Mouse (Mus musculus) lung, adult 2 months (tissue): ENCODE data around the gene Mfap3l. TPM values are rescaled to one million over a fixed set of nuclear protein-coding genes. Genes with fewer than 3 reads are reported as not detected.

Experiments used
- DNase-seq: peaks from one replicate; pipeline ENCODE4 v3.0.0; 2022
- H3K4me1 ChIP-seq: fragments of 200-500 bp; 2 replicates; pipeline ENCODE4 v1.6.1; 2011; ENCODE audit warnings: low read length; ENCODE audit not compliant: control insufficient read depth, insufficient read depth
- H3K4me3 ChIP-seq: fragments of 200-500 bp; replicated peaks from 2 replicates; pipeline ENCODE3; 2011; ENCODE audit warnings: low read depth, mild to moderate bottlenecking, control low read depth, low read length; ENCODE audit errors: extremely low read depth
- CTCF ChIP-seq: fragments of 200-500 bp; IDR thresholded peaks from 2 replicates; pipeline ENCODE4 v1.5.1; 2011; ENCODE audit warnings: mild to moderate bottlenecking, low read length, control low read depth; ENCODE audit not compliant: insufficient read depth
- POLR2A ChIP-seq: fragments of 200-500 bp; IDR thresholded peaks from 2 replicates; pipeline ENCODE4 v1.6.1; 2011; ENCODE audit warnings: low read depth, mild to moderate bottlenecking, control low read depth, low read length, borderline replicate concordance; ENCODE audit errors: extremely low read depth
- WGBS: fragments of 180-500 bp; shearing (Covaris S2); methylation state at CpG from one replicate; pipeline ENCODE4 v1.1.7; 2018; 5-methylcytosine and 5-hydroxymethylcytosine counted together
- polyA plus RNA-seq: library from polyadenylated mRNA; depleted of rRNA; stranded (reverse); fragments of >200 nt; gene quantifications from 2 replicates; pipeline ENCODE4 v1.2.3, GENCODE M21; 2012

The Mfap3l gene
- polyA plus RNA-seq, 1 experiment, result 10.7 TPM

DNA sequence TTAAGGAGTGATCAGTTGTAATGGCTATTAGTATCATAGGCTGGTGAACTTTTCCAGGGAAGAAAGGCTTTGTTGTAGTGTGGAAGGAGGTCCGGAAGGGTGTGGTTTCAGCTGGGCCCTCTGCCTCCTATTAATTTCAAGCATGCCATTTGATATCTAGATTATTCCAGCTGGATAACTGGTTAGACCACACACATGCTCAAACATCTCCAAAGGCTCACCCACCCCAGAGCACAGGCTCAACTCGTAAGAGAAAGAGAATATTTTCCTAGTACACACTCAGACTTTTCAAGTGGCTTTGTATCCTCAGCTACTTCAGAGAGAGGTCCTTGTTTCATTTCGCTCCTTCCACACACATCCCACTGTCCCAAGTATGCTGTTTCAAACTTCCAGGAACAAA is 4.7 kb upstream of the Mfap3l start:
- no peak for TF ChIP-seq POLR2A
- Histone ChIP-seq H3K4me1 (peaks cover 6% of the 10 kb centered on the region; the same call in 1 of the 2 replicates), H3K4me3 (no peak overlapping the region)
- 71% methylated on average over 3 of the region's 3 CpGs for WGBS
- no peak for DNase-seq

DNA sequence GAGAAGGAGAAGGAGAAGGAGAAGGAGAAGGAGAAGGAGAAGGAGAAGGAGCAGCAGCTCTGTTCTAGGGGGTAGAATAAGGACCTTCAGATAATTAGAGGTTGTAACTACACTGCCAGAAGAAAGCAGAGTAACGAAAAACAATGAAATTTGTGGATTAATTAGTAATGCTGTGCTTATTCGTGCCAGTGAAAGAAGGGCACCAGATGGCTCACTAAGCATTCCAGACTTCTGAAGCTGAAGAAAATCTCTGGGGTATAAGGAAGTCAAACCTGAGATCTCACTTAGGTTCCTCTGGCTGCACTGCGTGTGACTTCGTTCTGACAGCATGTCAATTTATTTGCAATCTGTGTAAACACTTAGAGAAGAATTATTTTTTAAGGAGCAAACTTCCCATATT is 3.6 kb upstream of the Mfap3l start:
- H3K4me3 ChIP-seq, result no peak overlapping the region
- H3K4me1 ChIP-seq, result peaks cover 9% of the 10 kb centered on the region; the same call in 1 of the 2 replicates
- WGBS, result 65% methylated on average over 4 of the region's 4 CpGs
- TF ChIP-seq POLR2A (no peak), CTCF (no peak)
- no peak for DNase-seq

DNA sequence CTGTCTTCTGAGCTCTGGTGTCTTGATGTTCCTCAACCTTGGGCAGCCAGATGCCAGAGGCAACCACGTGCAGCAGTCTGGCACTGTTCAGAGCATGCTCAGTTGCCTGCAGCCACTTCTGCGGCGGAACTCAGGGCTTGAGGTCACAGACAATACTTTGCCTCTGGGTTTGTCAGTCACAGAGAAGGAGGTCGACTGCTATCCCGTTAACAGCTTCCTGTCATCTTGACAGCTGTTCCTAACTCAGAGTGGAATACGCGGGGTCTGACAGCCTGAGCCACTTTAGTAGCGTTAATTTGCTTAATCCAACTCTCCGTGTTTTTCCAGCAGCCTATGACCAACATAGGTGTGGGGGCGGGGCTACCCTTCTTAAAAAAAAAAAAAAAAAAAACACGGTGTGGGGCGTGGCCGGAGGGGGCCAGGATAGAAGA is 1.1 kb upstream of the Mfap3l start:
- peak overlapping the region; percentile 56 for H3K4me3 ChIP-seq
- TF ChIP-seq POLR2A (no peak), CTCF (no peak)
- peak; percentile 77 for DNase-seq
- 1% methylated on average over 13 of the region's 13 CpGs for WGBS
- H3K4me1 ChIP-seq, result peaks cover 9% of the 10 kb centered on the region; the same call in 1 of the 2 replicates

DNA sequence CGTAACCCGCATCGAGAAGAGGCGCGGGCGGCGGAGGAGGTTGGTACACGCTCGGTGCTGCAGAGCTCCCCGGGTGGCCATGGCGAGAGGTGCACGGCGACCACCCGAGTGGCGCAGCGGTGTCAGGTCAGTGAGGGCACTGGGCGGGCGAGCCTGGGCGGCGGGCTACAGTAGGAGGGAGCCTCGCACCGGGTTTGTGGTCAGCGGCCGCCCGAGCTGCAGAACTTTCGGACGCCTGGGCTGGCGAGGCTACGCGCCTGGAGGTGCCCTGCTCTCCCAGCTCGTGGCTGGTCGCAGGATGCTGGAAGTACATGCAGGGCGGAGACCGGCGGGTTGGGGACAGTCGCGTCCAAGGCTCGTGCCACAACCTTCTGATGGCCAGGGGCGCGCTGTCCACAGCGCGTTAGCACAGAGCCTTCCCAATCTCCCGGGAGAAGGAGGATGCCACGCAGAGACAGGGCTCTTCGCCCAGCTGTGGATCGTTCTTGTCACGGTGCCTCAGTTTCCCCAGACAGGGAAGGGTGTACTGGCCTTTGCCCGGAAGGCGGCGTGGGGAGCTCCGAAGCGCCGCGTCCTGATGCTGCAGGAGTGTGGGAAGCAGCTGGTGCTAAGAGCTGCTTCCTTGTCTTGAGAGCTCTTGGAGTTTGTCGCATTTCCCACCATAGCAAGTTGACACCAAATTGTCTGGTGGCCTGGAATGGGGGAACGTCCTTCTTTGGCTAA is 467 bp downstream of the Mfap3l start:
- DNase-seq, result no peak
- no peak for TF ChIP-seq POLR2A
- TF ChIP-seq CTCF, result no peak
- under 1% methylated on average over 56 of the region's 56 CpGs for WGBS
- H3K4me1 ChIP-seq, result peaks cover 9% of the 10 kb centered on the region; the same call in 1 of the 2 replicates
- peak overlapping the region; percentile 66 for H3K4me3 ChIP-seq

DNA sequence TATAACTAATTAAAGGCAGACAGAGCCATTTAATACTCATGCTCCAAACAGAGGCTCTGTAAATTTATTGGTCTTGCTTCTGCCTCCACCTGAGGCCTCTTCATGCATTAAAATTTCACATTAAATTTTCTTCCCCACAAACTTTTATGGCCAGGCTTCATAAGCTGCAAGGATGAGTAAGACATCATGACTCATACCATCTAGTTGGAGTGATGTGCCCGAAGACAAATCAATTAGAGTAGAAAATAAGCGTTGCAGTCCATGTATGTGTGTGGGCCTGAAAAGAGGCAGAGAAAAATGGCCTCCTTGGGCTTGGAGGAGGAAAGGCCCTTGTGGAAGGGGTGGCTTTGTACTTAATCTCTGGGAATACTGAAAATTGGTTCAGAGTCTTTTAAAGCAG is 2.3 kb downstream of the Mfap3l start:
- Histone ChIP-seq H3K4me1 (peaks cover 9% of the 10 kb centered on the region; the same call in 1 of the 2 replicates), H3K4me3 (no peak overlapping the region)
- no peak for TF ChIP-seq CTCF
- TF ChIP-seq POLR2A, result no peak
- WGBS, result 90% methylated on average over 2 of the region's 2 CpGs
- no peak for DNase-seq

DNA sequence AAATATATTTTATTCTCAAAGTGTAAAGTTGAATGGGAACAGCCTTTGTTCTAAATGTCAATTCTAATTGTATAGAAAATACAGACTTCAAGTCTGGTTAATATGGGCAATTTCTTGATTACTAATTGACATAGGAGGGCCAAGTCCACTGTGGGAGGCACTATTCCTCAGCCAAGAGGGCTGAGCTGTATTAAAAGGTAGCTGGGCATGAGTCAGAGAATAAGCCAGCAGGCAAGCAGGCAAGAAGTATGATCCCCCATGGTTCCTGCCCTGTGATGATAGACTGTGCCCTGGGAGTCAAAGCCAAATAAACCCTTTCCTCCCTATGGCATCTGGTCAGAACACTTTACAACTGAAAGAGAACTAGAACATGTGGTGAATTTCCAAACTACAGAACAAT is 3.2 kb downstream of the Mfap3l start:
- Histone ChIP-seq H3K4me1 (peaks cover 9% of the 10 kb centered on the region; the same call in 1 of the 2 replicates), H3K4me3 (no peak overlapping the region)
- DNase-seq, result no peak
- TF ChIP-seq CTCF, result no peak
- TF ChIP-seq POLR2A, result no peak

DNA sequence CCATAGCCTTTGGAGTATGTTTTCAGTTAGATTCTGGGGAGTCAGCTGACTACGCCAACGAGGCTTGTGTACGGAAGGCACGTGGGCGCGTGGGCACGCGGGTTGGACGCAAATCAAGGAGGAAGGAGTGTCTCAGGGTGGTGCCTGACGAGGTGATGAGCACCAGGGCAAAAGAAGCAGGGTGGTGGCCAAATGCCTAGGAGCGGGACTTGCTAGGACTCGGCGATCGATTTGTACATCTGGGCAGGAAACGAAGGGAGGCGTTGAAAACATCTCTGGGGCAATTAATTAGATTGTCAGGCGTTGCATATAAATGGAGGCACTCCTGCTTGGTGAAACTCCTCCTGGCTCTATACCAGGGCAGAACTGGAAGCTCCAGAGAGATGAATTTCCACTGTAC is 7.4 kb downstream of the Mfap3l start:
- TF ChIP-seq CTCF (no peak), POLR2A (no peak)
- Histone ChIP-seq H3K4me1 (peaks cover 3% of the 10 kb centered on the region), H3K4me3 (no peak overlapping the region)
- no peak for DNase-seq
- 85% methylated on average over 17 of the region's 17 CpGs for WGBS

DNA sequence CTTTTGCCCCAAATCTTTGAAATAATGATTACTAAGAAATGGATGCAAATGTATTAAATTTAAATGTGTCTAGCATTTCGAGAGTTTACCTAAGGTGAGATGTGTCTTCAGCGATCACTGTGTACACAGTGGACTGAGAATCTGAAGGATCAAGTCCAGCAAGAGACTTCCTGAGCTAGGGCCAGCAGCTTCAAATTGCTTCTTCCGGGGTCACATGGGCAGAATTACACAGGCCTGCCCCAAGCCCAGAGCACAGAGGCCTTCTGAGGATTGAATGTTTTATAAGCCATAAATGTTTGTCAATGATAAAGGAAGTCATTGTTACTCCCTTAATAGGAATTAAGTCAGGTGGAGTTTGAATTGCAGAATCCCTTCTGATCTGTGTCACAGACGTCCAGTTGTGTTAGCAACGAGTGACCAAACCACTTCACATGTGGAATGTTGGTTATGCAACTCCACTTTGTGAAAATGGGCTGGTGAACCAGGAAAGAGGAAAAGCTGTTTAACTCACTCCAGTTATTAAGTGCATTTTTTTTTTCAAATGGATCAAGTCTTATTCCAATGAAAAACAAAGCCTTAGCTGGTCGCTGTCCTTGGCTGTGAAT is 10.9 kb downstream of the Mfap3l start:
- peak; percentile 36 for DNase-seq
- WGBS, result 61% methylated on average over 6 of the region's 6 CpGs
- TF ChIP-seq POLR2A (no peak), CTCF (no peak)
- Histone ChIP-seq H3K4me1 (peaks cover 3% of the 10 kb centered on the region), H3K4me3 (no peak overlapping the region)

DNA sequence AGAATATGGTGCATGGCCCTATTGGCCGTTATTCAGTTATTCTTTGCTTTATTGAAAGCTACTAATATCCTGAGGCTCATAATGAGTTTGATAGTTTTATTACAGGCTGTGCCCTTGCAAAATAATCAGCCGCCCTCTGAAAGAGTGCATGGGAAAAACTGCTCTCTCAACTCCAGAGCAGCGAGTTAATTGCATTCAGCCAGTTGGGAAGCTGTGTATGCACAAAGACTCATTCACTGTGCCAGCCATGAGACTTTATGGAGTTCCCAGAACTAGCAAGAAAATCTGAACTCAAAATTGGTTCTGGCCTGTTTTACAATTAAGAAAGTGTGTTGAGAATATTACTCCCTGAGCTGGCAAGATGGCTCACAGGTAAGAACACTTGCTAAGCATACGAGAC is 12.5 kb downstream of the Mfap3l start:
- no peak for TF ChIP-seq POLR2A
- no peak for TF ChIP-seq CTCF
- no peak overlapping the region for H3K4me3 ChIP-seq
- H3K4me1 ChIP-seq, result peaks cover 3% of the 10 kb centered on the region
- WGBS, result 85% methylated on average over 4 of the region's 4 CpGs
- DNase-seq, result no peak

DNA sequence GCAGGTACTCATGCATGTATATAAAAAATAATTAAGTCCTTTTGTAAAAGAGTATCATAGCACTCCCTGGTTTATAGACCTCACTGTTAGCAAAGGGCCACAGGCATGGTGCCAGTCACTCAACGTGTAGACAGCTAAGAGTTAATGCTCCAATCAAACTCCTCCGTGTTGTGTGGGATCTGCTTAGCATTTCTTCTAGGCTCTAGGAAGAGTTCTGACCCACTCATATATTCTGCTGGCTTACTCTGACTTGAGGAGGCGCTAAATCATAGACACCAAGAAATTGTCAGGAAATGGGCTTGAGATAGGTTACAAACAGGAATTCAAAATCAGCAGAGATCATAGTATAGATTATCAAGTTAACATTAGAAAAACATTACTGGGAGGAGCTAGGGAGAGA is 13.3 kb downstream of the Mfap3l start:
- WGBS, result 79% methylated on average over 3 of the region's 3 CpGs
- TF ChIP-seq CTCF (no peak), POLR2A (no peak)
- no peak for DNase-seq
- H3K4me1 ChIP-seq, result peaks cover 3% of the 10 kb centered on the region
- H3K4me3 ChIP-seq, result no peak overlapping the region
